ENCODE assay signal across 34 mouse cellular contexts in genomic region chr2:135503998-135504354, GRCm38 (mm10).
"Had no signal": no experiment of that assay in that cellular context is flagged by ENCODE, and none has a peak within 500 bp of the region (broad histone marks: within the 10 kb centered on the region; RNA-seq: fewer than 3 reads in every experiment).

No protein-coding gene starts in this region.

- ATAC-seq: hindbrain, embryonic 16.5 days; hindbrain, postnatal 0 days; inflammation-experienced regulatory T-cells, adult 6 months; intestine, embryonic 15.5 days; intestine, embryonic 16.5 days; intestine, postnatal 0 days had no signal

- H3K4me2 ChIP-seq: heart, embryonic 11.5 days; heart, embryonic 12.5 days; heart, embryonic 13.5 days; heart, embryonic 15.5 days; hindbrain, embryonic 12.5 days; hindbrain, embryonic 13.5 days; hindbrain, embryonic 15.5 days; intestine, embryonic 15.5 days; kidney, embryonic 15.5 days had no signal

- H3K27ac ChIP-seq: heart, embryonic 10.5 days; heart, embryonic 13.5 days; heart, embryonic 15.5 days; hindbrain, embryonic 10.5 days; hindbrain, embryonic 12.5 days; hindbrain, embryonic 13.5 days; hindbrain, embryonic 15.5 days; hindbrain, postnatal 0 days; intestine, embryonic 15.5 days; kidney, embryonic 15.5 days; kidney, postnatal 0 days; layer of hippocampus, adult 2 months had no signal

- H3K4me3 ChIP-seq: heart, embryonic 10.5 days; heart, embryonic 12.5 days; heart, embryonic 13.5 days; heart, embryonic 15.5 days; hindbrain, embryonic 10.5 days; hindbrain, embryonic 12.5 days; hindbrain, embryonic 13.5 days; hindbrain, embryonic 15.5 days; intestine, embryonic 15.5 days; kidney, embryonic 15.5 days; layer of hippocampus, adult 2 months had no signal

- H3K4me1 ChIP-seq: heart, embryonic 10.5 days; heart, embryonic 12.5 days; heart, embryonic 13.5 days; heart, embryonic 15.5 days; hindbrain, embryonic 10.5 days; hindbrain, embryonic 12.5 days; hindbrain, embryonic 13.5 days; hindbrain, embryonic 15.5 days; intestine, embryonic 15.5 days; kidney, embryonic 15.5 days had no signal

- DNase-seq: heart, postnatal 10 days; heart, postnatal 14 days; heart, postnatal 36 days; heart, postnatal 4 days; kidney, adult 11 months; kidney, adult 18-20 months; kidney, adult 2 months; kidney, adult 8-10 months; kidney, adult 9 months; kidney, postnatal 10 days; kidney, postnatal 14 days; kidney, postnatal 25 days; kidney, postnatal 36 days; kidney, postnatal 4 days; layer of hippocampus, adult 9-11 months; layer of hippocampus, postnatal 36 days had no signal

- H3K9me3 ChIP-seq: heart, embryonic 10.5 days; heart, embryonic 12.5 days; heart, embryonic 13.5 days; heart, embryonic 15.5 days; hindbrain, embryonic 10.5 days; hindbrain, embryonic 12.5 days; hindbrain, embryonic 13.5 days; hindbrain, embryonic 15.5 days; intestine, embryonic 15.5 days; kidney, embryonic 15.5 days had no signal

- H3K36me3 ChIP-seq: heart, embryonic 10.5 days; heart, embryonic 12.5 days; heart, embryonic 13.5 days; heart, embryonic 15.5 days; hindbrain, embryonic 10.5 days; hindbrain, embryonic 12.5 days; hindbrain, embryonic 13.5 days; hindbrain, embryonic 15.5 days; intestine, embryonic 15.5 days; kidney, embryonic 15.5 days had no signal

- H3K9ac ChIP-seq: heart, embryonic 12.5 days; heart, embryonic 13.5 days; heart, embryonic 15.5 days; hindbrain, embryonic 12.5 days; hindbrain, embryonic 13.5 days; hindbrain, embryonic 15.5 days; intestine, embryonic 15.5 days; kidney, embryonic 15.5 days had no signal

- H3K27me3 ChIP-seq: heart, embryonic 12.5 days; heart, embryonic 13.5 days; heart, embryonic 15.5 days; hindbrain, embryonic 12.5 days; hindbrain, embryonic 13.5 days; hindbrain, embryonic 15.5 days; intestine, embryonic 15.5 days; kidney, embryonic 15.5 days had no signal
